Mouse (Mus musculus): ENCODE results near the gene Rhbdl3. TPM values are rescaled to one million over a fixed set of nuclear protein-coding genes. Genes with fewer than 3 reads are reported as not detected.
A peak's percentile ranks its signal among the peaks of the same experiment; 100 is the strongest.

Rhbdl3 gene
- polyA plus RNA-seq, 1 experiment from 2014 or later: 6.9 TPM

DNA sequence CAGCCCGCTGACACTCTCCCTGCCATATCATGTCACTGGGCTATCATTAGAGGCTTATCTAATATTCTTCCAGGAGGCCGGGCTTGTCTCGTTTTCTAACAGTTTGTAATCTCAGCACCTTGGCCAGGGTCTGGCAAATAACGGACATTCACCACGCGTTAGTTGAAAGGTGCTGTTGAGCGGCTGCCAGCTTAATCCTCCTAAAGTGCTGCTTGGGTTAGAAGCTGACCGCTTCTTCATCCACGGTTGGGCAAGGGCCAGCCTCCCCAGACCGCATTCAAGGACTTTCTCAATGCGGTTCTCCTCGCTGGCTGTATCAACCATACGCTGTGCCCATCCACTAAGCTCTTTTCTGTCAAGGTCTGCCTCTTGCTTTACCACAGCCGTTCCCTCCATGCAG lies 4.9 kb upstream of the Rhbdl3 start:
- WGBS: 44% methylated on average over 14 of the region's 14 CpGs
- Histone ChIP-seq H3K36me3 (no peaks in the 10 kb centered on the region), H3K27me3 (0 out of 2 replicates have a peak, but pooled peaks cover 8% of the 10 kb centered on the region), H3K27ac (replicated peaks) (no peak overlapping the region), H3K9ac (no peak overlapping the region), H3K4me3 (no peak overlapping the region), H3K9me3 (no peaks in the 10 kb centered on the region), H3K4me1 (replicated peaks) (peaks cover 33% of the 10 kb centered on the region), H3K4me2 (no peak overlapping the region)
- no peak for ATAC-seq (ENCODE audit: low FRiP score, low read depth)

DNA sequence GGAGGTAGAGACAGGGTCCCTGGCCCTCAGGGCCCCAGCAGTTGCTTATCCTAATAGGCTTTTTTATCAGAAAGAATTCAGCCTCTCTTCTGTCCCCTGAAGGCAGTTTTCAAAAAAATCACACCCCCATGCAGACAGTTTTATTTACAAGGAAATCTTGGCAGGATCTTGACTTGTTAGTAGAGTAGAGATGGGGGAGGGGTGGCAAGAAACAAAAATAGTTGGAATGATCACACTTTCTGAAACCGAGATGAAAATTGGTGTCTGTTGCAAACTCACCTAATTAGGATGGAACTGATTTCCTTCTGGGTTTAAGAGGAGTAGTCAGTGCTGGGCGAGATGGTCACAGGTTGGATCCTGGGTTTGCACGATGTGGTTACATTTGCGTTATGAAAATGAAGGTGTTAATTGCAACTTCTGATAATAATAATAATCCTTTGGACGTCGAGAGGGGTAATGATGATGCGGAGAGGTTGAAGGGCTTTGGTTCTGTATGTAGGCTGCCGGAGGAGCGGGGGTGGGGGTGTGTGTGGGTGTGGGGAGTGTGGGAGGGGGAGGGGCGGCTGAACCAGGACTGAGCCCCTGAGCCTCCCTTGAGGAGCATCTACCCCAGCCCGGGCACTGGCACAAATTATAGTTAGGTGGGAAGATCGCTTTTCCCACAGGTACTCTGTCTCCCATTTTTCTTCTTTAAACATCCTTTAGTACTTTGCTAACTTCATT lies 1.0 kb upstream of the Rhbdl3 start:
- no peaks in the 10 kb centered on the region for H3K9me3 ChIP-seq
- H3K4me2 ChIP-seq: peak overlapping the region; percentile 100
- peak overlapping the region; percentile 57 for H3K4me3 ChIP-seq
- H3K27ac ChIP-seq (replicated peaks): no peak overlapping the region
- peaks cover 51% of the 10 kb centered on the region for H3K4me1 ChIP-seq (replicated peaks)
- no peaks in the 10 kb centered on the region for H3K36me3 ChIP-seq
- 6% methylated on average over 12 of the region's 12 CpGs for WGBS
- H3K27me3 ChIP-seq: 0 out of 2 replicates have a peak, but pooled peaks cover 8% of the 10 kb centered on the region
- ATAC-seq (ENCODE audit: low FRiP score, low read depth): no peak
- no peak overlapping the region for H3K9ac ChIP-seq

DNA sequence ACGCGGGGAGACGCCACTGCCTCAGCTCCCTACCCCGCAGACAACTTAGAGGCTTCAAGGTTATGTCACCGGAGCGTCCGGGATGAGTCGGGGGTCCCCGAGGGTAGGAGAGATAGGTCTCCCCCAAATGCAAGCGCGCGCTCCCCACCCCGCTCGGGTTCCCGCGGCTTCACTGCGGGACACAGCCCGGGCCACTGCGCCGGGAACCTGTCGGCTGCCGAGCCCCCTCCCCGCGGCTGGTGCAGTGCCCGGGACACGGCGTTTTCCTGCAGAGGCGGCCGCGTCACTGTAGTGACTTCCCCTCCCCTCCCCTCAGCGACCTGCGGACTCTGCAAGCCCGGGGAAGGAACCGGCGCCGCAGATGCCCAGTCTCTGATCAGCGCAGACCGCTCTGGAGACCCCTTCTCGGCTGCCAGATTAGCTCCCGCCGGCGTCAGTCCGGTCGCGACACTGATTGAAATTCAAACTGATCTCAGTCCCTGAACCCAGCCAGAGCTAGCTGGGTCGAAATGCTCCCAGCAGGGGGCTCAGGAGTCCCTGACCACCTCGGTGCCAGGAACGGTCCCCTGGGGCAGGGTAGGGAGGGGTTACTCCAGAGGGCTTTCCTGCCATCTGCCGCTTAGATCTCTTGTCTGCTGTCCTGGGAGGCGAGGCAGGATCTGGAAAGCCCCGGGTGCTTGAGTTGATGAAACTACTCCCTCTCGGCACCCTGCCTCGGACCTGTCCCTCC lies 769 bp downstream of the Rhbdl3 start:
- Histone ChIP-seq H3K9me3 (no peaks in the 10 kb centered on the region), H3K27me3 (no peaks in the 10 kb centered on the region), H3K4me1 (replicated peaks) (peaks cover 41% of the 10 kb centered on the region), H3K9ac (peak overlapping the region; percentile 66), H3K4me2 (peak overlapping the region; percentile 100), H3K27ac (replicated peaks) (peak overlapping the region; percentile 60), H3K4me3 (peak overlapping the region; percentile 57), H3K36me3 (no peaks in the 10 kb centered on the region)
- under 1% methylated on average over 53 of the region's 53 CpGs for WGBS
- ATAC-seq (ENCODE audit: low FRiP score, low read depth): peak; percentile 36

DNA sequence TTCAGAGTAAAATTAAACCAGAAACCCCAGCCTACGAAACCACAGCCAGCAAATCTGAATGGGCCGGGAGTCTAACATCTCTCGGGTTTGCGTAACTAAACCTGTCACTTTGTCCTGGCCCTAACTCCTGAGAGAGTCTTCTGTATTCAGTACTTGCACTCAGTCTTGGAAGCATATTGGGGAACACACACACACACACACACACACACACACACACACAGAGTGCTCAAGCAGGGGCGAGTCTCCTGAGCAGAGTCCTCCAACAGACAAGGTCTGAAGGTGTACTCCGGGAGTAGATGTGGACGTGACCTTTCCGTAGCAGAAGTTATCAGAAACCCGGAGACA lies 1.3 kb downstream of the Rhbdl3 start:
- peak overlapping the region; percentile 100 for H3K4me2 ChIP-seq
- 2% methylated on average over 9 of the region's 9 CpGs for WGBS
- no peaks in the 10 kb centered on the region for H3K27me3 ChIP-seq
- ATAC-seq (ENCODE audit: low FRiP score, low read depth): no peak
- H3K27ac ChIP-seq (replicated peaks): peak overlapping the region; percentile 60
- H3K36me3 ChIP-seq: no peaks in the 10 kb centered on the region
- peak overlapping the region; percentile 66 for H3K9ac ChIP-seq
- H3K9me3 ChIP-seq: no peaks in the 10 kb centered on the region
- peak overlapping the region; percentile 57 for H3K4me3 ChIP-seq
- H3K4me1 ChIP-seq (replicated peaks): peaks cover 41% of the 10 kb centered on the region

DNA sequence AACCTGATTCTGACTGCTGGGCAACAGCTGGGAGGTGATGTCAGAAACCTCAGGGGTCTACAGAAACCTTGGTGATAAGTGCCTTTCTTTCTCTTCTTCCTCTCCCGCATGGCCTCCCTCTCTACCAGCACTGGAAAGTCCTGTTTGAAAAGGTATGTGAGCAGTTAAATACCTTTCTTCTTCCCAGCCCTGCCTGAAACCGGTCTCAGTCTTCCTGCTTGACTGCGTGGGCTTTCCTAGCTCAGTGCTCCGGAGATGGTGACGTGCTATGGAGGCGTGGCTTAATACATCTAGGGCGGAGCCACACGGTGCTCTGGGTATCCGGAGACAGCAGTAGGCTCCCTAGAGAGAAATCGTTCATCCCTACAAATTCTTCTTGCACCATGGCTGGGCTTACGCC lies 1.8 kb downstream of the Rhbdl3 start:
- under 1% methylated on average over 11 of the region's 11 CpGs for WGBS
- H3K4me3 ChIP-seq: peak overlapping the region; percentile 57
- no peaks in the 10 kb centered on the region for H3K27me3 ChIP-seq
- peaks cover 41% of the 10 kb centered on the region for H3K4me1 ChIP-seq (replicated peaks)
- 0 out of 2 replicates have a peak overlapping the region, but pooled peaks have one; percentile 5 for H3K27ac ChIP-seq (replicated peaks)
- no peaks in the 10 kb centered on the region for H3K36me3 ChIP-seq
- peak overlapping the region; percentile 25; the same call in 1 of the 2 replicates for H3K9ac ChIP-seq
- H3K4me2 ChIP-seq: peak overlapping the region; percentile 100
- H3K9me3 ChIP-seq: no peaks in the 10 kb centered on the region
- peak; percentile 79 for ATAC-seq (ENCODE audit: low FRiP score, low read depth)

DNA sequence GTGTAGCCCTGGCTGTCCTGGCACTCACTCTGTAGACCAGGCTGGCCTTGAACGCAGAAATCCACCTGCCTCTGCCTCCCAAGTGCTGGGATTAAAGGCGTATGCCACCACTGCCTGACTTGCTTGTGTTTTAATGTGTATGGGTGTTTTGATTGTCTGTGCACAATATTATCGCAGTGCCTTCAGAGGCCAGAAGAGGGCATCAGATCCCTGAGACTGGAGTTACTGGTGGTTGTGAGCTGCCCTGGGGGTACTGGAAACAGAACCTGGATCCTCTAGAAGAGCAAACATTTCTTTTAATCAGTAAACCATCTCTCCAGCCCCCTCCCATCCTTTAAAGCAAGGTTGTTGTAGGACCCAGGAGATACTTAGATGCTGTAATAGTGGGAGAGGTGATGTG lies 3.0 kb downstream of the Rhbdl3 start:
- no peaks in the 10 kb centered on the region for H3K36me3 ChIP-seq
- no peak for ATAC-seq (ENCODE audit: low FRiP score, low read depth)
- H3K27me3 ChIP-seq: no peaks in the 10 kb centered on the region
- H3K4me3 ChIP-seq: no peak overlapping the region
- no peaks in the 10 kb centered on the region for H3K9me3 ChIP-seq
- peaks cover 41% of the 10 kb centered on the region for H3K4me1 ChIP-seq (replicated peaks)
- no peak overlapping the region for H3K9ac ChIP-seq
- no peak overlapping the region for H3K27ac ChIP-seq (replicated peaks)
- H3K4me2 ChIP-seq: no peak overlapping the region
- WGBS: 92% methylated on average over 3 of the region's 3 CpGs

DNA sequence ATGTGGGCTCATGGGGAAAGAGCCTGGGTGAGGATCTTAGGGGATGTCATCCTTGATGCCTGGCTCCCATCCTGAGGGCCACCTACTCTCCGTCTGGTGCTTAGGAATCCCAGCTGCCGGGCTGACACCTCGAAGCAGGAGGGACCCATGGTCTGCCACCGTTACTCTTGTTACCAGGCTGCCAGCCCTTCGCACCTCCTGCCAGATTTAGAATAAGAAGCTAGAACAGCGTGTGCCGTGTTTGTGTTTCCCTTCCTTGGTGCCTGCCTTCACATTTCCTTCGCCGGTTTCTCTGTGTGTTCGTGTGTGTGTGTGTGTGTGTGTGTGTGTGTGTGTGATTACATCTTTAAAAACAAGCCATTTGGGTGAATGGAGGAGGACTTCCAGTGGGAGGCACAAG lies 4.1 kb downstream of the Rhbdl3 start:
- Histone ChIP-seq H3K36me3 (no peaks in the 10 kb centered on the region), H3K4me2 (no peak overlapping the region), H3K4me1 (replicated peaks) (peaks cover 32% of the 10 kb centered on the region), H3K9me3 (no peaks in the 10 kb centered on the region), H3K27ac (replicated peaks) (no peak overlapping the region), H3K27me3 (no peaks in the 10 kb centered on the region), H3K4me3 (no peak overlapping the region), H3K9ac (no peak overlapping the region)
- no peak for ATAC-seq (ENCODE audit: low FRiP score, low read depth)
- whole genome bisulfite sequencing: 76% methylated on average over 10 of the region's 10 CpGs

DNA sequence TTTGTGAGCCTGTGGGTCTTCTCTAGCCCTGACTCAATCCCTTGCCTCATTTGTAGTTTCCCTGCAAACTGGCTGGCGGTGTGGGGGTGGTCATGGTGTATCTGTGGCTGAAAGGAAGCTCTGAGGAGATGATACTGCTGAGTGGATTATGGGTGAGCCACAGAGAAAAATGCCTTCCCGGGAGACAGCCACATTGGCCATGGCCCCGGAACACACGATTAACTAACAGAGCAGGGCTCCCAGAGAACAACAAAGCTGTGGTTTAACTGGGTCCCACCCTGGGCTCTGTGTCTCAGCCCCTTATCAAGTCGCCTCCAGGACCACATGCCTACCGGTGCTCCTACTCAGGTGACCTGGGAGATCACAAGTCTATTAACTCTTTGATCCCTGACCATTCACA lies 7.8 kb downstream of the Rhbdl3 start:
- ATAC-seq (ENCODE audit: low FRiP score, low read depth): no peak
- H3K4me2 ChIP-seq: no peak overlapping the region
- no peaks in the 10 kb centered on the region for H3K27me3 ChIP-seq
- H3K9ac ChIP-seq: no peak overlapping the region
- no peak overlapping the region for H3K4me3 ChIP-seq
- H3K36me3 ChIP-seq: no peaks in the 10 kb centered on the region
- H3K27ac ChIP-seq (replicated peaks): no peak overlapping the region
- no peaks in the 10 kb centered on the region for H3K9me3 ChIP-seq
- WGBS: 47% methylated on average over 6 of the region's 6 CpGs
- peaks cover 14% of the 10 kb centered on the region for H3K4me1 ChIP-seq (replicated peaks)

DNA sequence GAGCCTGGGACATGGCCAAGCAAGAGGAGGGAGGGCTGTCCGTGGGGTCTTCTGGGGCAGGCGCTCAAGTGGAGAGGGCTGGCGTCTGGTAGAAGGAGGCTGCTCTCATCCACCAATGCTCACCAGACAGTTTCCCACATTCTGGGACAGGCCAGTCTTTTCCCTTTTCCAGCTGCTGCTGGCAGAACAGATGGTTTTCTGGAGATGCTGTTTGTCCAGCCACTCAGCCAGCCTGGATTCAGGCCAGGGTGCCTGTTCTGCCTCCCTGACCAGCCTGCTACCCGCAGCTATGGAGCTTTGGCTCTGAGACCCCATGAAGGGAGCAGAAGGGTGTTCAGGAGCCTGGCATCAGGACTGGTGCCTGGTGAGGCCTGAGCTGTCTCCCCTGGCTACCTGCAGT lies 10.6 kb downstream of the Rhbdl3 start:
- peak; percentile 42; the same call in 1 of the 2 replicates for ATAC-seq (ENCODE audit: low FRiP score, low read depth)
- 27% methylated on average over 4 of the region's 4 CpGs for WGBS
- H3K9ac ChIP-seq: no peak overlapping the region

DNA sequence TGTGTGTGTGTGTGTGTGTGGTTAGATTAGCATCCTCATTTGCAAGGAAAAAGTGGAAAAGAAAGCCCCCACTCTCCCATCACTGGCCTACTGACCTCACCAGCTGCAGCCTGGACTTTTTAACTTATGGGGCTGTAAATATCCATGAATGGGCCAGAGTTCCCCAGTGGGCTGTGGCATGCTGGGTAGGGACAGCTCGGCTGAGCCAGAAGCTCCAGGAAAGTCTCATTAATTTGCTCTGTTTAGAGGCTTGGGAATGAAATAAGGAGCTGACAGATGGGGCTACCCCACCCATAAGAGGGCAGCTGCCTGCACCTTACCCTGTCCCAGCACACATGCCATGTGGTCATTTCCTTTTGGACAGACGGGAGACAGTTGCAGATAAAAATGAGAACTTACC lies 11.3 kb downstream of the Rhbdl3 start:
- H3K9me3 ChIP-seq: no peaks in the 10 kb centered on the region
- 0 out of 2 replicates have a peak overlapping the region, but pooled peaks have one; percentile 17 for H3K27ac ChIP-seq (replicated peaks)
- WGBS: 21% methylated on average over 2 of the region's 2 CpGs
- no peak for ATAC-seq (ENCODE audit: low FRiP score, low read depth)
- no peak overlapping the region for H3K9ac ChIP-seq
- no peaks in the 10 kb centered on the region for H3K27me3 ChIP-seq
- H3K4me3 ChIP-seq: no peak overlapping the region
- H3K36me3 ChIP-seq: no peaks in the 10 kb centered on the region
- H3K4me1 ChIP-seq (replicated peaks): peaks cover 24% of the 10 kb centered on the region
- no peak overlapping the region for H3K4me2 ChIP-seq

More for the DNA sequence above, 10.6 kb downstream of the Rhbdl3 start:
- H3K4me3 ChIP-seq: no peak overlapping the region
- H3K27ac ChIP-seq (replicated peaks): peak overlapping the region; percentile 18; the same call in 1 of the 2 replicates
- no peak overlapping the region for H3K4me2 ChIP-seq
- no peaks in the 10 kb centered on the region for H3K36me3 ChIP-seq
- H3K4me1 ChIP-seq (replicated peaks): peaks cover 21% of the 10 kb centered on the region
- no peaks in the 10 kb centered on the region for H3K27me3 ChIP-seq
- no peaks in the 10 kb centered on the region for H3K9me3 ChIP-seq

DNA sequence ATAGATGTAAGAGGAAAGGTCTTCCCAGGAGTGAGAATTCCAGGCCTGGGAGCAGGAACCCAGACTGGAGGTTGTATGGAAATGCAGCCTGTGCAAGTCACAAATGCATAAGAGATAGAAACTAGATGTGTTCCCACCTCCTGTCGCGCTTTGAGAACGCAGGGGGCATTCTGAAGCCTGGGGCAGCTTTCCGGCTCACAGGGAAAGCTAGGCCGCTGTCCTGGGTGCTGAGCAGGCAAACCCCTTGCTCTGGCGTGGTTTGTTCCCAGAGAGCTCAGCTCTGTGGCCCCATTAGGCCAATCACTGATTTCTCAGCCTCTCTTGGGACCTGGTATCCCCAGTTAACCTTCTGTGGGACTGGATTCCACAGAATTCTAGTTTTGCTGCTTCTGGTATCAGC lies 11.9 kb downstream of the Rhbdl3 start:
- H3K36me3 ChIP-seq: no peaks in the 10 kb centered on the region
- WGBS: 11% methylated on average over 6 of the region's 6 CpGs
- no peak overlapping the region for H3K4me2 ChIP-seq
- peaks cover 24% of the 10 kb centered on the region for H3K4me1 ChIP-seq (replicated peaks)
- H3K27ac ChIP-seq (replicated peaks): 0 out of 2 replicates have a peak overlapping the region, but pooled peaks have one; percentile 17
- H3K4me3 ChIP-seq: no peak overlapping the region
- H3K27me3 ChIP-seq: no peaks in the 10 kb centered on the region
- H3K9me3 ChIP-seq: no peaks in the 10 kb centered on the region
- no peak for ATAC-seq (ENCODE audit: low FRiP score, low read depth)
- no peak overlapping the region for H3K9ac ChIP-seq

DNA sequence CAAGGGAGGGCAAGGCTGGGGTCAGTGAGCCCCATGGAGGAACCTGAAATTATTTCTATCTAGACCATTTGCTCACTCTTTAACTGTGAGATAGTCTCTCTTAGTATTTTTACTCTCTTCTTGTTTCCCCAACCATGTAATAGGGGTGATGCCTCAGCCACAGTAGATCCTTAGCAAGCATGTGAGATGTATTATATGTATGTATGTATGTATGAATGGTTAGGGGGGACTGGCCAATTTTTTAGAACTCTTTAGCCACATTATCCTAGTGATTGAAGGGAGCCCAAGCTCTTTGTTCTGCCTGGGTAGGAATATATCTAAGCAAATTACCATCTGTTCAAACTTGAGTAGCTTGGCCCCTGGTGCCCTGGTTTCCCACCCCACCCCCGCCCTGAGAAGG lies 12.8 kb downstream of the Rhbdl3 start:
- Histone ChIP-seq H3K4me2 (no peak overlapping the region), H3K4me3 (no peak overlapping the region), H3K36me3 (no peaks in the 10 kb centered on the region), H3K9ac (no peak overlapping the region), H3K4me1 (replicated peaks) (peaks cover 24% of the 10 kb centered on the region), H3K9me3 (no peaks in the 10 kb centered on the region), H3K27ac (replicated peaks) (no peak overlapping the region), H3K27me3 (no peaks in the 10 kb centered on the region)
- no peak for ATAC-seq (ENCODE audit: low FRiP score, low read depth)
- 86% methylated on average over 1 of the region's 1 CpGs for WGBS
